Mouse (Mus musculus): ENCODE measurements around the gene Nxn. TPM values are rescaled to one million over a fixed set of nuclear protein-coding genes. Genes with fewer than 3 reads are reported as not detected.

The Nxn gene
- polyA plus RNA-seq, 1 experiment from 2014 or later = 14.9 TPM

DNA sequence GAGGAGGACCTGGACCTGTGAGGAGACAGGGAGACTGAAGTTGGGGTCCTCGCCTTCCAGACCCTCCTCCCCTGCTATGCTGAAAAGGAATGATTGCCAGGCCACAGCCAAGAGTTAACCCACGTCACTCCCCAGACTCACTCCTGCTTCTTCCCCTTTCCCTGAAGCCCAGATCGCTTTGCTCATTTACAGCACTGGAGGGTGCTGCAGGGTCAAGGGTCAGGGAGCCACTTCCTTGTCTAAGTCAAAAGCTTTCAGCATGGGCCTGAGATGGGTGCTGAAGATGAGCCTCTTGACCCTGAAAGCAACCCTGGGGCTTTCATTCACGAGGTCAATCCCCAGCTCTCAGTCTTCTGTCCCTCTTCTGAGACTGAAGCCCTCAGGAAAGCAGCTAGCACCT is 20.2 kb upstream of the Nxn start:
- Histone ChIP-seq H3K4me3 (ENCODE audit: low read depth, low read length) (no peak overlapping the region), H3K9ac (ENCODE audit: low read depth, low read length) (no peak overlapping the region), H3K36me3 (ENCODE audit: control insufficient read depth, insufficient read depth) (peaks cover 92% of the 10 kb centered on the region), H3K9me3 (ENCODE audit: control insufficient read depth) (no peaks in the 10 kb centered on the region), H3K4me2 (replicated peaks; ENCODE audit: low read depth) (no peak overlapping the region), H3K27me3 (replicated peaks; ENCODE audit: control insufficient read depth, insufficient read depth, low read length) (no peaks in the 10 kb centered on the region), H3K27ac (ENCODE audit: low read depth, low read length) (no peak overlapping the region; the same call in 1 of the 2 replicates), H3K4me1 (replicated peaks; ENCODE audit: control insufficient read depth, insufficient read depth, low read length) (no peaks in the 10 kb centered on the region)
- ATAC-seq = no peak
- WGBS = 51% methylated on average over 4 of the region's 4 CpGs
- no peak for TF ChIP-seq CTCF (IDR thresholded peaks at IDR 0.05; ENCODE audit: low read depth)

DNA sequence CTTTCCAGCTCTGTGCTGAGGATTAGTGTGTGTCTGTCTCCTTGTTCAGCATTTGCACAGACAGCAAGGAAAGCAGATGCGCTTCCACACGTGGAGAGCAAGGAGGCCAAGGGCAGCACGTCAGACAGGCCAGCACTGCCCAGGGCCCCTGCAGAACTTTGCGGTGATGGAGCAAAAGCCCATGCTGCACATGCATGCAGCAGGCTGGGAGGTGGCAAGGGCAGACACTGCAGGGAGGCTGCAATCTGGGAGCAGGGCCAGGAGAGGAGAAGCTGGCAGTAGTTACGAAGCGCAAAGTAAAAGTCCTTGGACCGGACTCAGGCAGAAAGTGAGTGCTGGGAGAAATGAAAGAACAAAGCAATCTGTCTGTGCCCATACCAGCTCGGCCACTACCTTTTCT is 19.5 kb upstream of the Nxn start:
- Histone ChIP-seq H3K9ac (ENCODE audit: low read depth, low read length) (no peak overlapping the region), H3K36me3 (ENCODE audit: control insufficient read depth, insufficient read depth) (peaks cover 89% of the 10 kb centered on the region), H3K27ac (ENCODE audit: low read depth, low read length) (no peak overlapping the region; the same call in 1 of the 2 replicates), H3K27me3 (replicated peaks; ENCODE audit: control insufficient read depth, insufficient read depth, low read length) (no peaks in the 10 kb centered on the region), H3K4me1 (replicated peaks; ENCODE audit: control insufficient read depth, insufficient read depth, low read length) (no peaks in the 10 kb centered on the region), H3K9me3 (ENCODE audit: control insufficient read depth) (no peaks in the 10 kb centered on the region), H3K4me2 (replicated peaks; ENCODE audit: low read depth) (no peak overlapping the region), H3K4me3 (ENCODE audit: low read depth, low read length) (no peak overlapping the region)
- ATAC-seq = no peak
- TF ChIP-seq CTCF (IDR thresholded peaks at IDR 0.05; ENCODE audit: low read depth) = no peak
- 74% methylated on average over 8 of the region's 8 CpGs for WGBS

DNA sequence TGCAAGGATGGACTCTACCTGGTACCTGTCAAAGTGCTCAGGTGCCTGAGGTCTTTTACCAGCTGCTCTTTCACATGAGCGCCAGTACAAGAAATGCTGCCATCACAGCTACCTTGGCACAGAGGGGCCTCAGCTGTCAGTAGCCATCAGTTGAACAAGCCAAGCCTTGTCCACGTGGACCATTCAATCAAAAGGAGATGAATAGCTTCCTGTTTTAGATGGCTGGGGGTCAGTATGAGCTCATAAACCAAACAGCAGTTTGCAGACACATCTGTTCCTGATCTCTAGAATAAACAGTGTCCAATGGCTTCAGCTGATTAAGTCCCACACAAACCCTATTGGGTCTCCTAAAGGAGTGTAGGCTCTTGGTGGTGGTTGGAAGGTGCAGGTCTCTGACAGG is 17.0 kb upstream of the Nxn start:
- peaks cover 71% of the 10 kb centered on the region for H3K36me3 ChIP-seq (ENCODE audit: control insufficient read depth, insufficient read depth)
- H3K27ac ChIP-seq (ENCODE audit: low read depth, low read length) = peak overlapping the region; percentile 2; the same call in 1 of the 2 replicates
- TF ChIP-seq CTCF (IDR thresholded peaks at IDR 0.05; ENCODE audit: low read depth) = no peak

DNA sequence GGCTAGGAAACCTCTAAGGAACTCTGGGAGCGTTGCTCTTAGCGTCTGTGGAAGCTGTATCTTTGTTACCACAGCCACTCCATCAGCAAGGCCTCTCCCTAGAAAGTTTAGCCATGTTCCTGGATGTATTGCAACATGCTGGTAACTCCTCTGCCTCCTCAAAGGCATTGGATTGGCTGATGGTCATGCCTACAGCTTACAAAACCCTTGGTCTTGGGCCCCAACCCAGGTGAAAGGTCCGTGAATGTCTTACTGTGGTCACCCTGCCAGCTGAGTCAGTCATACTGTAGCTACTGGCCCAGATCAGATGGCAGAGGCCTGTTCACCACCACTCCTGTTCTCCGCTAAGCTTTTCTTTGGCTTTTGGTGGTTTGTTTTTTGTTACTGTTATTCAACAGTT is 16.1 kb upstream of the Nxn start:
- peaks cover 63% of the 10 kb centered on the region for H3K36me3 ChIP-seq (ENCODE audit: control insufficient read depth, insufficient read depth)
- no peak overlapping the region for H3K4me2 ChIP-seq (replicated peaks; ENCODE audit: low read depth)
- no peaks in the 10 kb centered on the region for H3K9me3 ChIP-seq (ENCODE audit: control insufficient read depth)
- no peaks in the 10 kb centered on the region for H3K27me3 ChIP-seq (replicated peaks; ENCODE audit: control insufficient read depth, insufficient read depth, low read length)
- ATAC-seq = no peak
- 84% methylated on average over 4 of the region's 4 CpGs for WGBS
- no peak overlapping the region for H3K4me3 ChIP-seq (ENCODE audit: low read depth, low read length)
- H3K4me1 ChIP-seq (replicated peaks; ENCODE audit: control insufficient read depth, insufficient read depth, low read length) = no peaks in the 10 kb centered on the region
- H3K9ac ChIP-seq (ENCODE audit: low read depth, low read length) = no peak overlapping the region
- TF ChIP-seq CTCF (IDR thresholded peaks at IDR 0.05; ENCODE audit: low read depth) = no peak
- H3K27ac ChIP-seq (ENCODE audit: low read depth, low read length) = no peak overlapping the region

More for the DNA sequence above, 17.0 kb upstream of the Nxn start:
- Histone ChIP-seq H3K9me3 (ENCODE audit: control insufficient read depth) (no peaks in the 10 kb centered on the region), H3K4me3 (ENCODE audit: low read depth, low read length) (no peak overlapping the region), H3K4me1 (replicated peaks; ENCODE audit: control insufficient read depth, insufficient read depth, low read length) (no peaks in the 10 kb centered on the region), H3K4me2 (replicated peaks; ENCODE audit: low read depth) (no peak overlapping the region), H3K27me3 (replicated peaks; ENCODE audit: control insufficient read depth, insufficient read depth, low read length) (no peaks in the 10 kb centered on the region), H3K9ac (ENCODE audit: low read depth, low read length) (no peak overlapping the region)
- WGBS = 33% methylated on average over 2 of the region's 2 CpGs
- ATAC-seq = no peak

DNA sequence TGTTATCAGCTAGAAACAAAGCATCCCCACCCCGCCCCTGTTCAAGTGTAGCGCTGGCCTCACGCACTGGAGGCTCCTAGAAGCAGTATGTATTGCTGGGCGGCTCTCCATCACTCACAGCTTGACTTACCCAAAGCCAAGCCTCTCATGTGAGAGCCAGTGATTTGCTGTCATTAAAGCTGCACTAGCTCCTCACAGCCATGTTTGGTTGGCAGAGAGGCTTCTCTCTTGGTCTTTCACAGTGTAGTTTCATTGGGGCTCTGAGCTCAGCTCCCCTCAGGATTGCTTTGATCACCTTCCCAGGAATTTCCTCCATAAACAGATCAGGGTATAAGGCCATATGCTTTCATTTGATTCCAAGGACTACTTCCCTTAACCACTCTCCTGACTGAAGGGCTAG is 14.3 kb upstream of the Nxn start:
- Histone ChIP-seq H3K9ac (ENCODE audit: low read depth, low read length) (no peak overlapping the region), H3K4me3 (ENCODE audit: low read depth, low read length) (no peak overlapping the region), H3K36me3 (ENCODE audit: control insufficient read depth, insufficient read depth) (peaks cover 45% of the 10 kb centered on the region), H3K27ac (ENCODE audit: low read depth, low read length) (no peak overlapping the region), H3K27me3 (replicated peaks; ENCODE audit: control insufficient read depth, insufficient read depth, low read length) (no peaks in the 10 kb centered on the region), H3K4me2 (replicated peaks; ENCODE audit: low read depth) (no peak overlapping the region), H3K9me3 (ENCODE audit: control insufficient read depth) (no peaks in the 10 kb centered on the region), H3K4me1 (replicated peaks; ENCODE audit: control insufficient read depth, insufficient read depth, low read length) (no peaks in the 10 kb centered on the region)
- TF ChIP-seq CTCF (IDR thresholded peaks at IDR 0.05; ENCODE audit: low read depth) = no peak
- ATAC-seq = no peak
- WGBS = 69% methylated on average over 4 of the region's 4 CpGs

DNA sequence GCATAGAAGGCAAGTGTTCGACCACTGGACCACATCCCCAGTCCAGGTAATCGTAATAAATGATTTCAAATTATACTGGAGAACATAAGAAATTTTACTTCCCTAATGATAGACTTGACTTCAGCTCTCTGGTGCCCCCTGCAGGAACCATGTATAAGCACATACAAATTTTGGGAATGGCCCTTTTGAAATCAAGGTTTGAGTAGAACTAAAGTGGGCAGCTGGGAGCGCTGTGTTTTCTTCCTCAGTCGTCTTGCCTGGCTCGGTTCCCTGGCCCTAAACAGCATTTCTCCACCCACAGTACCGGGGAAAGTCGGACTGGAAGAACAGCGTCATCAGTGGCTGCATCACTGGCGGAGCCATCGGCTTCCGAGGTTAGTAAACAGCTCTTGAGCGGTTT is 11.9 kb upstream of the Nxn start:
- H3K27me3 ChIP-seq (replicated peaks; ENCODE audit: control insufficient read depth, insufficient read depth, low read length) = no peaks in the 10 kb centered on the region
- 59% methylated on average over 12 of the region's 12 CpGs for WGBS
- ATAC-seq = no peak

More for the DNA sequence above, 11.9 kb upstream of the Nxn start:
- Histone ChIP-seq H3K36me3 (ENCODE audit: control insufficient read depth, insufficient read depth) (peaks cover 23% of the 10 kb centered on the region), H3K9me3 (ENCODE audit: control insufficient read depth) (no peaks in the 10 kb centered on the region), H3K9ac (ENCODE audit: low read depth, low read length) (no peak overlapping the region), H3K4me1 (replicated peaks; ENCODE audit: control insufficient read depth, insufficient read depth, low read length) (no peaks in the 10 kb centered on the region), H3K4me3 (ENCODE audit: low read depth, low read length) (no peak overlapping the region), H3K27ac (ENCODE audit: low read depth, low read length) (no peak overlapping the region), H3K4me2 (replicated peaks; ENCODE audit: low read depth) (no peak overlapping the region)
- peak; percentile 79 for TF ChIP-seq CTCF (IDR thresholded peaks at IDR 0.05; ENCODE audit: low read depth)

All from intestine, postnatal 0 days (tissue).